Mouse (Mus musculus) myocyte (in vitro differentiated cells): ENCODE measurements around the gene Mag. TPM values are rescaled to one million over a fixed set of nuclear protein-coding genes. Genes with fewer than 3 reads are reported as not detected.

Experiments used
- H3K27me3 ChIP-seq: one replicate; pipeline ENCODE4 v1.6.1; 2011; ENCODE audit not compliant: control insufficient read depth, insufficient read depth, insufficient read length
- H3K36me3 ChIP-seq: one replicate; pipeline ENCODE4 v1.6.1; 2011; ENCODE audit not compliant: control insufficient read depth, insufficient read depth
- H3K4me2 ChIP-seq: one replicate; pipeline ENCODE4 v1.6.1; 2011; ENCODE audit warnings: low read depth, control low read depth
- H3K4me3 ChIP-seq: one replicate; pipeline ENCODE4 v1.5.1; 2011; ENCODE audit warnings: mild to moderate bottlenecking, control low read depth, moderate library complexity
- H3K79me2 ChIP-seq: one replicate; pipeline ENCODE4 v1.6.1; 2011; ENCODE audit not compliant: control insufficient read depth, insufficient read depth
- H3ac ChIP-seq: one replicate; pipeline ENCODE4 v1.6.1; 2011; ENCODE audit not compliant: control insufficient read depth, insufficient read length
- CEBPB ChIP-seq: IDR thresholded peaks from 2 replicates; pipeline ENCODE4 v1.6.1; 2011; ENCODE audit warnings: mild to moderate bottlenecking, moderate library complexity; ENCODE audit not compliant: poor library complexity, insufficient read depth, severe bottlenecking
- E2F4 ChIP-seq: IDR thresholded peaks from one replicate; pipeline ENCODE4 v1.6.1; 2011; ENCODE audit warnings: mild to moderate bottlenecking, control low read depth, moderate library complexity; ENCODE audit not compliant: insufficient read depth
- MAX ChIP-seq: IDR thresholded peaks from one replicate; pipeline ENCODE4 v1.6.1; 2011; ENCODE audit warnings: low read depth, mild to moderate bottlenecking, control low read depth
- MYOD1 ChIP-seq, 3 experiments: IDR thresholded peaks; one replicate each; pipeline ENCODE4 v1.6.1; 2011; ENCODE audit warnings: control low read depth in 2 of 3, low read depth in 2 of 3, mild to moderate bottlenecking in 2 of 3, moderate library complexity in 1 of 3; ENCODE audit not compliant: insufficient read length in 2 of 3, control insufficient read depth in 1 of 3
- MYOG ChIP-seq, 3 experiments: IDR thresholded peaks; one replicate each; pipeline ENCODE4 v1.6.1; 2011; ENCODE audit warnings: control low read depth in 2 of 3, low read depth in 2 of 3, mild to moderate bottlenecking in 2 of 3; ENCODE audit not compliant: insufficient read length in 2 of 3, control insufficient read depth in 1 of 3, insufficient read depth in 1 of 3
- POLR2A ChIP-seq: IDR thresholded peaks from one replicate; pipeline ENCODE4 v1.6.1; 2011; ENCODE audit warnings: low read depth, mild to moderate bottlenecking, control low read depth, moderate library complexity; ENCODE audit not compliant: insufficient read length
- POLR2AphosphoS2 ChIP-seq: IDR thresholded peaks from one replicate; pipeline ENCODE4 v1.6.1; 2011; ENCODE audit warnings: low read depth, control low read depth; ENCODE audit not compliant: insufficient read length
- REST ChIP-seq: IDR thresholded peaks from one replicate; pipeline ENCODE4 v1.6.1; 2011; ENCODE audit warnings: mild to moderate bottlenecking, control low read depth, moderate library complexity; ENCODE audit not compliant: insufficient read depth, insufficient read length
- SRF ChIP-seq: IDR thresholded peaks from one replicate; pipeline ENCODE4 v1.6.1; 2011; ENCODE audit warnings: low read depth; ENCODE audit not compliant: control insufficient read depth, insufficient read length
- TCF12 ChIP-seq: IDR thresholded peaks from one replicate; pipeline ENCODE4 v1.6.1; 2011; ENCODE audit warnings: mild to moderate bottlenecking, control low read depth; ENCODE audit not compliant: poor library complexity, insufficient read depth, severe bottlenecking
- TCF3 ChIP-seq: IDR thresholded peaks from one replicate; pipeline ENCODE4 v1.6.1; 2011; ENCODE audit warnings: low read depth, control low read depth; ENCODE audit not compliant: insufficient read length
- USF1 ChIP-seq: IDR thresholded peaks from one replicate; pipeline ENCODE4 v1.6.1; 2011; ENCODE audit warnings: low read depth, mild to moderate bottlenecking, control low read depth, moderate library complexity
- polyA plus RNA-seq: library from polyadenylated mRNA; unstranded; fragments of >200 nt; fragmentation: generic; extraction: Trizol; gene quantifications from one replicate; pipeline ENCODE4 v1.2.1, GENCODE M21; 2012; ENCODE audit warnings: missing spikeins

Mag gene
- polyA plus RNA-seq, 1 experiment = 0.01 TPM

- Histone ChIP-seq H3K36me3 (no peaks in the 10 kb centered on the region), H3K79me2 (no peaks in the 10 kb centered on the region)
Measured at GRCm38 (mm10) chr7:30920217-30920616, 5.5 kb upstream of the Mag start.

GRCm38 (mm10) chr7:30917219-30917618, 2.5 kb upstream of the Mag start:
- H3K27me3 ChIP-seq = peaks cover 30% of the 10 kb centered on the region
- H3ac ChIP-seq = no peak overlapping the region
- H3K4me2 ChIP-seq = no peak overlapping the region
- H3K4me3 ChIP-seq = no peak overlapping the region
- TF ChIP-seq REST (no peak), USF1 (no peak), MYOG (IDR thresholded peaks at IDR 0.05; ENCODE audit: control insufficient read depth in 1 of 3, insufficient read depth in 1 of 3, insufficient read length in 2 of 3, low read depth in 2 of 3) (no peak), TCF3 (no peak), MYOD1 (IDR thresholded peaks at IDR 0.05; ENCODE audit: control insufficient read depth in 1 of 3, insufficient read length in 2 of 3, low read depth in 2 of 3) (no peak), MAX (no peak), CEBPB (no peak), SRF (no peak), TCF12 (no peak), POLR2A (no peak), E2F4 (no peak)
- no peaks in the 10 kb centered on the region for H3K79me2 ChIP-seq
- no peaks in the 10 kb centered on the region for H3K36me3 ChIP-seq

More at GRCm38 (mm10) chr7:30920217-30920616, 5.5 kb upstream of the Mag start:
- H3ac ChIP-seq = no peak overlapping the region
- TF ChIP-seq USF1 (no peak), SRF (no peak), E2F4 (no peak), MAX (no peak), REST (no peak)
- H3K4me3 ChIP-seq = no peak overlapping the region
- no peak overlapping the region for H3K4me2 ChIP-seq
- H3K27me3 ChIP-seq = peaks cover 17% of the 10 kb centered on the region

- H3K79me2 ChIP-seq = no peaks in the 10 kb centered on the region
- no peak overlapping the region for H3ac ChIP-seq
- TF ChIP-seq MYOG (IDR thresholded peaks at IDR 0.05; ENCODE audit: control insufficient read depth in 1 of 3, insufficient read depth in 1 of 3, insufficient read length in 2 of 3, low read depth in 2 of 3) (no peak), E2F4 (no peak), TCF12 (no peak), POLR2AphosphoS2 (no peak), CEBPB (no peak), MYOD1 (IDR thresholded peaks at IDR 0.05; ENCODE audit: control insufficient read depth in 1 of 3, insufficient read length in 2 of 3, low read depth in 2 of 3) (no peak), USF1 (no peak), TCF3 (no peak), REST (no peak), SRF (no peak), MAX (no peak), POLR2A (no peak)
- H3K4me2 ChIP-seq = no peak overlapping the region
- no peaks in the 10 kb centered on the region for H3K36me3 ChIP-seq
- peaks cover 30% of the 10 kb centered on the region for H3K27me3 ChIP-seq
- H3K4me3 ChIP-seq = no peak overlapping the region
Measured at GRCm38 (mm10) chr7:30916713-30917112, 2.0 kb upstream of the Mag start.

- no peak for TF ChIP-seq MYOG (IDR thresholded peaks at IDR 0.05; ENCODE audit: control insufficient read depth in 1 of 3, insufficient read depth in 1 of 3, insufficient read length in 2 of 3, low read depth in 2 of 3)
- no peak for TF ChIP-seq CEBPB
- no peak for TF ChIP-seq MAX
- TF ChIP-seq SRF = no peak
- no peak for TF ChIP-seq REST
- no peak for TF ChIP-seq POLR2A
- Histone ChIP-seq H3K4me3 (no peak overlapping the region), H3K79me2 (no peaks in the 10 kb centered on the region), H3ac (no peak overlapping the region), H3K27me3 (peaks cover 25% of the 10 kb centered on the region), H3K4me2 (no peak overlapping the region), H3K36me3 (no peaks in the 10 kb centered on the region)
Measured at GRCm38 (mm10) chr7:30909773-30910172, 4.9 kb downstream of the Mag start.

GRCm38 (mm10) chr7:30908992-30909431, 5.7 kb downstream of the Mag start:
- no peak for TF ChIP-seq TCF12
- TF ChIP-seq POLR2AphosphoS2 = no peak
- no peak for TF ChIP-seq MYOG (IDR thresholded peaks at IDR 0.05; ENCODE audit: control insufficient read depth in 1 of 3, insufficient read depth in 1 of 3, insufficient read length in 2 of 3, low read depth in 2 of 3)
- TF ChIP-seq SRF = no peak
- TF ChIP-seq TCF3 = no peak
- no peak for TF ChIP-seq REST
- no peak for TF ChIP-seq USF1
- H3K36me3 ChIP-seq = no peaks in the 10 kb centered on the region
- H3K79me2 ChIP-seq = no peaks in the 10 kb centered on the region
- no peak overlapping the region for H3ac ChIP-seq
- no peak overlapping the region for H3K4me2 ChIP-seq
- peaks cover 17% of the 10 kb centered on the region for H3K27me3 ChIP-seq
- H3K4me3 ChIP-seq = no peak overlapping the region
